Mouse (Mus musculus): Measurements from ENCODE around the gene Luc7l.

Luc7l gene

GRCm38 (mm10) chr17:26252539-26253251, at the start of gene Luc7l:
Gene Luc7l (plus strand): TSS chr17:26252896.
- DNase-seq (ENCODE audit: low read depth): peak; percentile 95

GRCm38 (mm10) chr17:26203321-26203811, 49.3 kb upstream of the Luc7l start:
- DNase-seq (ENCODE audit: low read depth): peak; percentile 51

GRCm38 (mm10) chr17:26204766-26205165, 47.9 kb upstream of the Luc7l start:
- no peak for DNase-seq (ENCODE audit: low read depth)

- DNase-seq (ENCODE audit: low read depth): peak; percentile 52
Measured at GRCm38 (mm10) chr17:26206392-26206791, 46.3 kb upstream of the Luc7l start.

- no peak for DNase-seq (ENCODE audit: low read depth)
Measured at GRCm38 (mm10) chr17:26207686-26208085, 45.0 kb upstream of the Luc7l start, which contains the start of gene Arhgdig. Gene Arhgdig (minus strand): TSS chr17:26207786.

GRCm38 (mm10) chr17:26212241-26212640, 40.5 kb upstream of the Luc7l start:
- DNase-seq (ENCODE audit: low read depth): no peak

- no peak for DNase-seq (ENCODE audit: low read depth)
Measured at GRCm38 (mm10) chr17:26212681-26213080, 40.0 kb upstream of the Luc7l start.

- DNase-seq (ENCODE audit: low read depth): no peak
Measured at GRCm38 (mm10) chr17:26221508-26221907, 31.2 kb upstream of the Luc7l start.

- no peak for DNase-seq (ENCODE audit: low read depth)
Measured at GRCm38 (mm10) chr17:26225150-26225549, 27.5 kb upstream of the Luc7l start.

GRCm38 (mm10) chr17:26229776-26230175, 22.9 kb upstream of the Luc7l start:
- no peak for DNase-seq (ENCODE audit: low read depth)

- DNase-seq (ENCODE audit: low read depth): no peak
Measured at GRCm38 (mm10) chr17:26231156-26231555, 21.5 kb upstream of the Luc7l start.

GRCm38 (mm10) chr17:26232863-26233262, 19.8 kb upstream of the Luc7l start:
- no peak for DNase-seq (ENCODE audit: low read depth)

GRCm38 (mm10) chr17:26234386-26234785, 18.3 kb upstream of the Luc7l start:
- no peak for DNase-seq (ENCODE audit: low read depth)

- no peak for DNase-seq (ENCODE audit: low read depth)
Measured at GRCm38 (mm10) chr17:26235077-26235815, 17.4 kb upstream of the Luc7l start.

GRCm38 (mm10) chr17:26237667-26238066, 15.0 kb upstream of the Luc7l start:
- DNase-seq (ENCODE audit: low read depth): no peak

GRCm38 (mm10) chr17:26239551-26239950, 13.1 kb upstream of the Luc7l start:
- DNase-seq (ENCODE audit: low read depth): no peak

- DNase-seq (ENCODE audit: low read depth): peak; percentile 71
Measured at GRCm38 (mm10) chr17:26240120-26240790, 12.4 kb upstream of the Luc7l start.

- peak; percentile 85 for DNase-seq (ENCODE audit: low read depth)
Measured at GRCm38 (mm10) chr17:26240990-26241389, 11.7 kb upstream of the Luc7l start.

GRCm38 (mm10) chr17:26243471-26244100, 9.1 kb upstream of the Luc7l start:
- DNase-seq (ENCODE audit: low read depth): peak; percentile 80

GRCm38 (mm10) chr17:26244101-26244841, 8.4 kb upstream of the Luc7l start, which contains the start of gene Fam234a:
Gene Fam234a (minus strand): TSS chr17:26244242.
- peak; percentile 98 for DNase-seq (ENCODE audit: low read depth)

- DNase-seq (ENCODE audit: low read depth): peak; percentile 45
Measured at GRCm38 (mm10) chr17:26251886-26252538, 684 bp upstream of the Luc7l start.

Measured in NIH3T3 (cell line).